Mouse (Mus musculus): ENCODE measurements around the gene Efhb. TPM values are rescaled to one million over a fixed set of nuclear protein-coding genes. Genes with fewer than 3 reads are reported as not detected.

Gene Efhb
- polyA plus RNA-seq, 1 experiment from 2014 or later: 1.1 TPM

DNA sequence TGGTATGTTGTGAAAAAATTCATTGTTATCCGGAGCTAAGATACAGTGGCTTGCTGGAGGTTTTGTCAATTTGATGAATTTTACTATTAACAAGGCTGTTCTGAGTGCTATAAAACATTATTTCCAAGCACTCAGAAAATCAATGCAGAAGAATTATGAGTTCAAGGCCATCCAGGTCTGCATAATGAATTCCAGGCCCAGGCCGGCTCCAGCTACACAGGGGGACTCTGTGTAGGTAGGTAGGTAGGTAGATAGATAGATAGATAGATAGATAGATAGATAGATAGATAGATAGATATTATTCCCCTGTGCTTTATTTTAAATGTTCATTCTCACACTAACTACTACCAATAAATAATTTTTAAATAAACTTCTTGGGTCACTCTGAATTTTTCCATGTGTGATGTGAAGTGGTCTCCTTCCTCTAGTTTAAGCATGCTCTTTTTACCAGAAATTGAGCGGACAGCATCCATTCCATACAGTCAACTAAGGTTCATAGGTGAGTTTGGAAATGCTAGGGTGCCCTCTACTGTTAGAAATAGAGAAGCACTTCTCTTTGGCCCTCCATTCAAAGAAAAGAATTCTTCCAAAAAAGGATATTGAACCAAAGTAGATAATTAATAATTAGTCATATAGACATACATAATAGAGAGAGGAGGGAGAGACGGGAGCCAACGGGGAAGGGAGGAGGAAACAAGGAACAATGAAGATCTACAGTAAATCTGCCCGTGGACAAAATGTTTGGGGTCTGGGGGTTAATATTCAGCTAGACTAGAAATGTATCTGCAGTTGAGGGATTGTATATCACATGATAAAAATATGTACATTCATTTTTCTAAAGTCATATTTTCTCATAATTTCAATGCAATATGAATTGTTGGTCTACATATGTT, 75.3 kb downstream of the Efhb start:
- Histone ChIP-seq H3K4me2 (ENCODE audit: low read depth, low read length) (no peak overlapping the region), H3K27ac (ENCODE audit: low read length) (no peak overlapping the region), H3K36me3 (ENCODE audit: control insufficient read depth, insufficient read depth, low read length) (no peaks in the 10 kb centered on the region), H3K4me3 (ENCODE audit: low read length) (no peak overlapping the region), H3K4me1 (replicated peaks; ENCODE audit: control insufficient read depth, insufficient read depth, low read length) (no peaks in the 10 kb centered on the region), H3K27me3 (ENCODE audit: control insufficient read depth, insufficient read depth, low read depth, low read length) (no peaks in the 10 kb centered on the region), H3K9me3 (ENCODE audit: control insufficient read depth, low read length) (no peaks in the 10 kb centered on the region), H3K9ac (ENCODE audit: low read length) (no peak overlapping the region)
- WGBS: 38% methylated on average over 6 of the region's 6 CpGs
- ATAC-seq (ENCODE audit: low read depth): no peak

DNA sequence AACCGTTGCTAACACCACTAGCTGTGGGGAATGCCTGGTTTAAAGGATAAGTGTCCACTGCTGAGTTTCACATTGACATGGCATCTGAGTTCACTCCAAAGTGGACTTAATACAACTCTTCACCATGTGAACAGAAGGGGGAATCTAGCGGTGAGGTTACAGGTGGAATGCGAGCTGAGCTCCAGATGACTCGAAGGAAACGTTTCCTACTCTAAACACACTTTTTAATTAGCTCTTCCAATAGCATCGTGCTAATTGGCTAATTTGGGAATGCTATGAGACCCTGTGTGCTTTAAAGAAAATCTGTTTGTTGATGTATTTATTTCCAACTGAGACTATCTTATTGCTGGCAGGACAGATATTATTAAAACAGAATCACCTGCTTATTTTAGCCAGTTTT, 76.3 kb downstream of the Efhb start:
- 73% methylated on average over 6 of the region's 6 CpGs for WGBS
- no peaks in the 10 kb centered on the region for H3K27me3 ChIP-seq (ENCODE audit: control insufficient read depth, insufficient read depth, low read depth, low read length)
- no peak for ATAC-seq (ENCODE audit: low read depth)
- H3K9ac ChIP-seq (ENCODE audit: low read length): no peak overlapping the region
- H3K4me1 ChIP-seq (replicated peaks; ENCODE audit: control insufficient read depth, insufficient read depth, low read length): no peaks in the 10 kb centered on the region
- H3K4me3 ChIP-seq (ENCODE audit: low read length): no peak overlapping the region
- H3K27ac ChIP-seq (ENCODE audit: low read length): no peak overlapping the region
- no peaks in the 10 kb centered on the region for H3K9me3 ChIP-seq (ENCODE audit: control insufficient read depth, low read length)
- H3K4me2 ChIP-seq (ENCODE audit: low read depth, low read length): no peak overlapping the region
- no peaks in the 10 kb centered on the region for H3K36me3 ChIP-seq (ENCODE audit: control insufficient read depth, insufficient read depth, low read length)

DNA sequence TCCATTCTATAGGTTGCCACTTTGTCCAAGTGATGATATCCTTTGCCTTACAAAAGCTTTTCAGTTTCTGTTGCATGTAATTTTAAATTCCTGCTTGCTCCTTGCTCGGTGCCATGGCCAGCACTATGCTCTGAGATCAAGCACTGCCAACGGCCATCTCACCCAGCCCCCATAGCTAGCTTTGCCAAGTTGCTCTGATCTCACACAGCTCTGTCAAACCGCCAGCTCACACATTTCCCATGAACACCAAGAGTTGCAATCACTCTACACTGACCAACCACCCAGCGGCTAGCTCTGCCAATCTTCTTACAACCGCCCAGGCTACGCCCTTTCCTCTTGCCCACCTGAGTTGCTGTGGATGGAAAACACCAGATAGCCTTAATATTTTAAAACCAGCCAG, 99.0 kb downstream of the Efhb start:
- no peak overlapping the region for H3K4me2 ChIP-seq (ENCODE audit: low read depth, low read length)
- no peaks in the 10 kb centered on the region for H3K27me3 ChIP-seq (ENCODE audit: control insufficient read depth, insufficient read depth, low read depth, low read length)
- H3K9ac ChIP-seq (ENCODE audit: low read length): no peak overlapping the region
- no peaks in the 10 kb centered on the region for H3K9me3 ChIP-seq (ENCODE audit: control insufficient read depth, low read length)
- H3K4me1 ChIP-seq (replicated peaks; ENCODE audit: control insufficient read depth, insufficient read depth, low read length): no peaks in the 10 kb centered on the region
- no peaks in the 10 kb centered on the region for H3K36me3 ChIP-seq (ENCODE audit: control insufficient read depth, insufficient read depth, low read length)
- 80% methylated on average over 6 of the region's 6 CpGs for WGBS
- no peak for ATAC-seq (ENCODE audit: low read depth)
- no peak overlapping the region for H3K27ac ChIP-seq (ENCODE audit: low read length)
- no peak overlapping the region for H3K4me3 ChIP-seq (ENCODE audit: low read length)

Other genes with a start within 250 kb of the Efhb start
- 66.1 and 71.7 TPM in 2 replicates for gene Rab5a, start 15.9 kb upstream of the Efhb start, polyA plus RNA-seq (2015; fragmentation: Nextera tagmentation; extraction: Ambion mirVana)
- 0.20 and 0.24 TPM in 2 replicates for gene Pp2d1, start 76.1 kb upstream of the Efhb start, polyA plus RNA-seq (2015; fragmentation: Nextera tagmentation; extraction: Ambion mirVana)
- 4.8 and 5.2 TPM in 2 replicates for gene Kat2b, start 103.5 kb upstream of the Efhb start, polyA plus RNA-seq (2015; fragmentation: Nextera tagmentation; extraction: Ambion mirVana)
- 35.7 and 42.1 TPM in 2 replicates for gene Sgo1, start 226.0 kb upstream of the Efhb start, polyA plus RNA-seq (2015; fragmentation: Nextera tagmentation; extraction: Ambion mirVana)

Data from lung, embryonic 16.5 days (tissue).